Mouse (Mus musculus) erythroid progenitor cell, adult 5-6 weeks (primary cell): ENCODE results near the gene Dusp16. TPM values are rescaled to one million over a fixed set of nuclear protein-coding genes. Genes with fewer than 3 reads are reported as not detected.

Experiments
- ATAC-seq: replicated peaks from 2 replicates; pipeline ENCODE4 v1.8.0; 2016; ENCODE audit warnings: moderate number of reproducible peaks, mild to moderate bottlenecking, moderate TSS enrichment, inconsistent platforms; ENCODE audit not compliant: poor library complexity, low FRiP score, severe bottlenecking
- total RNA-seq, 2 experiments: library from RNA; stranded (forward) in 1 of 2; stranded (reverse) in 1 of 2; fragments of 150-400 nt in 1 of 2; fragments of 186-747, 209-891 nt in 1 of 2; gene quantifications; 2 replicates each; pipeline versions ENCODE4 v1.2.3 to v1.2.4; 2015 to 2017; ENCODE audit warnings: low replicate concordance in 2 of 2

The Dusp16 gene
- total RNA-seq, 2 experiments from 2014 or later, result 2.9 TPM; not detected in 1

- ATAC-seq, result no peak
These were observed 123.9 kb downstream of the Dusp16 start for GRCm38 (mm10) chr6:134668519-134668918.

- no peak for ATAC-seq
These were observed 126.6 kb downstream of the Dusp16 start for GRCm38 (mm10) chr6:134665817-134666216.

Other genes with a start within 250 kb of the Dusp16 start
- gene Lrp6, start 225.7 kb downstream of the Dusp16 start, total RNA-seq (2015; ENCODE audit: low replicate concordance), result 8.6 and 14.7 TPM in 2 replicates
- gene Lrp6, start 225.7 kb downstream of the Dusp16 start, total RNA-seq (2017; ENCODE audit: low replicate concordance), result 6.8 and 8.0 TPM in 2 replicates
- not detected in 2 replicates for gene Mansc1, start 160.1 kb downstream of the Dusp16 start, total RNA-seq (2015; ENCODE audit: low replicate concordance)
- gene Mansc1, start 160.1 kb downstream of the Dusp16 start, total RNA-seq (2017; ENCODE audit: low replicate concordance), result not detected in 2 replicates
- gene Borcs5, start 153.1 kb downstream of the Dusp16 start, total RNA-seq (2015; ENCODE audit: low replicate concordance), result 3.8 and 5.0 TPM in 2 replicates
- 0.45 and 6.4 TPM in 2 replicates for gene Borcs5, start 153.1 kb downstream of the Dusp16 start, total RNA-seq (2017; ENCODE audit: low replicate concordance)
- gene Crebl2, start 37.5 kb upstream of the Dusp16 start, total RNA-seq (2015; ENCODE audit: low replicate concordance), result 5.8 and 6.7 TPM in 2 replicates
- gene Crebl2, start 37.5 kb upstream of the Dusp16 start, total RNA-seq (2017; ENCODE audit: low replicate concordance), result 10.5 and 13.7 TPM in 2 replicates
- gene Gpr19, start 106.0 kb upstream of the Dusp16 start, total RNA-seq (2015; ENCODE audit: low replicate concordance), result 17.3 and 19.7 TPM in 2 replicates
- gene Gpr19, start 106.0 kb upstream of the Dusp16 start, total RNA-seq (2017; ENCODE audit: low replicate concordance), result 7.2 and 11.9 TPM in 2 replicates
- 62.7 and 90.5 TPM in 2 replicates for gene Cdkn1b, start 127.8 kb upstream of the Dusp16 start, total RNA-seq (2015; ENCODE audit: low replicate concordance)
- gene Cdkn1b, start 127.8 kb upstream of the Dusp16 start, total RNA-seq (2017; ENCODE audit: low replicate concordance), result 107 and 117 TPM in 2 replicates
- gene Apold1, start 189.1 kb upstream of the Dusp16 start, total RNA-seq (2015; ENCODE audit: low replicate concordance), result 8.8 and 11.5 TPM in 2 replicates
- 16.0 and 17.9 TPM in 2 replicates for gene Apold1, start 189.1 kb upstream of the Dusp16 start, total RNA-seq (2017; ENCODE audit: low replicate concordance)
- gene Ddx47, start 219.0 kb upstream of the Dusp16 start, total RNA-seq (2015; ENCODE audit: low replicate concordance), result 31.7 and 44.0 TPM in 2 replicates
- gene Ddx47, start 219.0 kb upstream of the Dusp16 start, total RNA-seq (2017; ENCODE audit: low replicate concordance), result 35.2 and 49.3 TPM in 2 replicates